Mouse (Mus musculus) intestine, embryonic 15.5 days (tissue): ENCODE data around the gene Rcn3. TPM values are rescaled to one million over a fixed set of nuclear protein-coding genes. Genes with fewer than 3 reads are reported as not detected.
"Not testable (repeated sequence)": the region's sequence is repeated elsewhere in the genome, so short reads cannot be mapped to it uniquely, and the experiment has no call there.

ENCODE experiments used
- ATAC-seq: fragments of 200-750 bp; cut with Nextera tagmentation; 2 replicates; pipeline ENCODE4 v1.8.0; 2017; ENCODE audit warnings: moderate TSS enrichment, moderate library complexity
- H3K27ac ChIP-seq: fragments of 300-500 bp; sonication (generic); 2 replicates; pipeline ENCODE4 v1.5.1; 2015; ENCODE audit warnings: mild to moderate bottlenecking, inconsistent platforms
- H3K27me3 ChIP-seq: fragments of 300-500 bp; sonication (generic); replicated peaks from 2 replicates; pipeline ENCODE4 v1.6.1; 2015; ENCODE audit warnings: inconsistent platforms
- H3K36me3 ChIP-seq: fragments of 300-500 bp; sonication (generic); 2 replicates; pipeline ENCODE4 v1.6.1; 2015; ENCODE audit warnings: inconsistent platforms
- H3K4me1 ChIP-seq: fragments of 300-500 bp; sonication (generic); replicated peaks from 2 replicates; pipeline ENCODE4 v1.6.1; 2015; ENCODE audit warnings: inconsistent platforms
- H3K4me2 ChIP-seq: fragments of 300-500 bp; sonication (generic); replicated peaks from 2 replicates; pipeline ENCODE4 v1.6.1; 2015; ENCODE audit warnings: mild to moderate bottlenecking, inconsistent platforms
- H3K4me3 ChIP-seq: fragments of 300-500 bp; sonication (generic); replicated peaks from 2 replicates; pipeline ENCODE4 v1.5.1; 2015; ENCODE audit warnings: inconsistent platforms
- H3K9ac ChIP-seq: fragments of 300-500 bp; sonication (generic); 2 replicates; pipeline ENCODE4 v1.6.1; 2015; ENCODE audit warnings: inconsistent platforms
- H3K9me3 ChIP-seq: fragments of 300-500 bp; sonication (generic); 2 replicates; pipeline ENCODE4 v1.6.1; 2016; ENCODE audit warnings: inconsistent platforms
- WGBS: fragments of 180-500 bp; shearing (Covaris S2); methylation state at CpG from one replicate; pipeline ENCODE4 v1.1.7; 2015; 5-methylcytosine and 5-hydroxymethylcytosine counted together
- polyA plus RNA-seq: library from polyadenylated mRNA; unstranded; fragments of >200 nt; fragmentation: Nextera tagmentation; extraction: Ambion mirVana; gene quantifications from 2 replicates; pipeline ENCODE4 v1.2.1, GENCODE M21; 2015

Rcn3 gene
- polyA plus RNA-seq, 1 experiment from 2014 or later, result 265 TPM

DNA sequence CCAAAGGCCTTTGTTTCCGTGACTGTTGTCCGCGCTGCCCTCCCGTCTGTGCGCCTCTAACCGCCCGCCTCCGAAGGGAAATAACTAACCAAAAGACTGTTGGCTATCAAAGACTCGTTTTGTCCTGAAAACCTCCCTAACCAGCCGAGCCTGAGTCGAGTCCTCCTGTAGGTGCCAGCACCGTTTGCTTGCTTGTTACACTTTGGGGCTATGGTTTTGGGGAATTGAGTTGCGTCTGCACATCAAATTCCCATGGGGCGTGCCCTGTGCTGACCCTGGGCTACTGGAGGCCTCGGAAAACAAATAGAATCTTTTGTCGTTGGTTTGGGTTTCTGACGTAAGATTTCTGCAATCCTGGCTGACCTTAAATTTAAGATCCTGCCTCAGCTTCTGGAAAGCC is 37.3 kb upstream of the Rcn3 start:
- Histone ChIP-seq H3K4me3 (peak overlapping the region; percentile 89), H3K27me3 (no peaks in the 10 kb centered on the region), H3K9me3 (no peaks in the 10 kb centered on the region), H3K9ac (peak overlapping the region; percentile 65), H3K27ac (peak overlapping the region; percentile 90), H3K4me1 (peaks cover 22% of the 10 kb centered on the region), H3K4me2 (peak overlapping the region; percentile 73), H3K36me3 (peaks cover 22% of the 10 kb centered on the region)
- ATAC-seq, result no peak; the same call in 1 of the 2 replicates
- 2% methylated on average over 17 of the region's 17 CpGs for WGBS

- H3K9me3 ChIP-seq, result no peaks in the 10 kb centered on the region
- peak within 1 kb of the TSS; percentile 73 for H3K4me2 ChIP-seq
- H3K4me3 ChIP-seq, result peak within 1 kb of the TSS; percentile 89
- peak within 1 kb of the TSS; percentile 90 for H3K27ac ChIP-seq
- peak; percentile 91 for ATAC-seq
- peaks cover 22% of the 10 kb centered on the region for H3K4me1 ChIP-seq
- H3K36me3 ChIP-seq, result peaks cover 22% of the 10 kb centered on the region
- under 1% methylated on average over 48 of the region's 48 CpGs for WGBS
- no peaks in the 10 kb centered on the region for H3K27me3 ChIP-seq
- H3K9ac ChIP-seq, result peak within 1 kb of the TSS; percentile 99
These were observed 36.7 kb upstream of the Rcn3 start, which contains the start of gene Rpl13a for GRCm38 (mm10) chr7:45128624-45129246. Rpl13a (minus strand) TSS chr7:45128761.

DNA sequence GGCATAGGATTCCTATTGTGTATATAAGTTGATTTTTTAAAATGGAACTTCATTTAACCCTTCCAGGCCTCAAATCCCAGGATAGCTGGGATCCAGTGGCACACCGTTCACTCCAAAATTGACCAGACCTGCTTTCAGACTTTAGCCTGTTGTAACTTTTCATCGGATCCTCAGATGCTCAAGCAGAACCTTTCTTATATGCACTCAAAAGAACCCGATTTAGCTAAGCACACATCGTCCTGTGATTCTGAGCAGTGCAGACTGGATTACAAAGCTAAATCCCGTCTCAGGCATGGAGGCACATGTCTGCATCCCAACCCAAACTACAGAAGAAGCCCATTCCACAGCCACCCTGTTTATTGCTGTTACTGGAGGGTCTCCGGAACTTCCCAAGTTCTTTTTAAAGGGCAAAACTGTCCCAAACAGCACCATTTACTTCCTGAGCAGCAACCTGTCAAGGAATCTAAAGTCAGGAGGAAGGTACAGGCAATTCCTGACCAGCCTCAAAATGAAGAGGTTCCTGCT is 35.7 kb upstream of the Rcn3 start:
- no peaks in the 10 kb centered on the region for H3K9me3 ChIP-seq
- ATAC-seq, result no peak
- H3K4me3 ChIP-seq, result peak overlapping the region; percentile 89
- H3K4me1 ChIP-seq, result peaks cover 27% of the 10 kb centered on the region
- H3K9ac ChIP-seq, result peak overlapping the region; percentile 99
- peak overlapping the region; percentile 87 for H3K27ac ChIP-seq
- H3K27me3 ChIP-seq, result no peaks in the 10 kb centered on the region
- 1% methylated on average over 6 of the region's 6 CpGs for WGBS
- peak overlapping the region; percentile 71 for H3K4me2 ChIP-seq
- H3K36me3 ChIP-seq, result peaks cover 22% of the 10 kb centered on the region

DNA sequence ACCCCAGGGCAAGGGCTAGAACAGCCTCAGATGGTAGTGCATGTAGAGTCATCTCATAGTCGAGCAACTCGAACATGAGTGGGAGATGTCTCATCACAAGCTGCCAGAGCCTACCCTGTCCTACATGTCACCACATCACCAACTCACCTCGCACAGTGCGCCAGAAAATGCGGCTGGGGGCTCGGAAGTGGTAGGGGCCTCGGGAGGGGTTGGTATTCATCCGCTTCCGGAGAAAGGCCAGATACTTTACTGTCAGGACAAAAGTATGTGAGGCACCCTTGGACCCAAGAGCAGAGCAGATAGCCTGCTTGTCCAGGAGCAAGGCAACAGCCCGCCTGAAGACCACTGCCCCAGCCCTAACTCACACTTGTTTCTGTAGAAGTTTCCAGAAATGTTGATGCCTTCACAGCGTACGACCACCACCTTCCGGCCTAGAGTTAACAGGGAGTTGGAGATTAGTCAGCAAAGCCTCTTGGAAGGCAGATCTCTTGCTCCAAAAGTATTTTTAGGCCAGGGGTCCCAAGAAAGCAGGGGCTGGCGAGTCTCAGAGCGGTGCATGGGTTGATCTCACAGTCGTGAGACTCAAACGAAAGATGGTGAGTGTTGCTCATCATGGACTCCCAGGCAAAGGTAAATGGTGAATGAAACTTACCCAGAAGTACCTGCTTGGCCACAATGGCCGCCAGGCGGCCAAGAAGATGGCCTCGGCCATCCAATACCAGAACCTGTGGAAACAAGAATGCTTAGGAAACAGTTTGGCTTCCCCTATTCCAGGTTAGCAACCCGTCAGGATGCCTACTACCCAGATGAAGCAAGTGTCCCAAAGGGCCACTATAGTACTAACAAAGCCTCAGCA is 35.1 kb upstream of the Rcn3 start:
- Histone ChIP-seq H3K27me3 (no peaks in the 10 kb centered on the region), H3K9me3 (no peaks in the 10 kb centered on the region), H3K27ac (peak overlapping the region; percentile 87), H3K9ac (peak overlapping the region; percentile 99), H3K4me3 (peak overlapping the region; percentile 89), H3K4me1 (peaks cover 32% of the 10 kb centered on the region), H3K4me2 (peak overlapping the region; percentile 71), H3K36me3 (peaks cover 26% of the 10 kb centered on the region)
- WGBS, result 37% methylated on average over 21 of the region's 21 CpGs
- ATAC-seq, result no peak

- Histone ChIP-seq H3K27ac (peak overlapping the region; percentile 87), H3K4me1 (peaks cover 40% of the 10 kb centered on the region), H3K36me3 (peaks cover 34% of the 10 kb centered on the region), H3K4me2 (peak overlapping the region; percentile 71), H3K27me3 (no peaks in the 10 kb centered on the region), H3K9ac (peak overlapping the region; percentile 99), H3K4me3 (peak overlapping the region; percentile 89), H3K9me3 (no peaks in the 10 kb centered on the region)
- ATAC-seq, result no peak
- WGBS, result 65% methylated on average over 17 of the region's 17 CpGs
These were observed 34.3 kb upstream of the Rcn3 start for GRCm38 (mm10) chr7:45126147-45126843.

GRCm38 (mm10) chr7:45125649-45126048 is 33.6 kb upstream of the Rcn3 start:
- peak overlapping the region; percentile 87 for H3K27ac ChIP-seq
- not testable (repeated sequence) for ATAC-seq, H3K27me3 ChIP-seq, H3K4me3 ChIP-seq, H3K9me3 ChIP-seq
- peak overlapping the region; percentile 99 for H3K9ac ChIP-seq
- peaks cover 43% of the 10 kb centered on the region for H3K4me1 ChIP-seq
- H3K4me2 ChIP-seq, result peak overlapping the region; percentile 71
- WGBS, result 60% methylated on average over 5 of the region's 5 CpGs
- H3K36me3 ChIP-seq, result peaks cover 40% of the 10 kb centered on the region

- peaks cover 44% of the 10 kb centered on the region for H3K4me1 ChIP-seq
- no peaks in the 10 kb centered on the region for H3K9me3 ChIP-seq
- no peak for ATAC-seq
- no peak overlapping the region for H3K9ac ChIP-seq
- peak overlapping the region; percentile 52 for H3K4me2 ChIP-seq
- WGBS, result 20% methylated on average over 7 of the region's 7 CpGs
- peak overlapping the region; percentile 90 for H3K27ac ChIP-seq
- no peak overlapping the region for H3K4me3 ChIP-seq
- H3K27me3 ChIP-seq, result no peaks in the 10 kb centered on the region
- H3K36me3 ChIP-seq, result peaks cover 44% of the 10 kb centered on the region
These were observed 33.2 kb upstream of the Rcn3 start for GRCm38 (mm10) chr7:45125144-45125600.

DNA sequence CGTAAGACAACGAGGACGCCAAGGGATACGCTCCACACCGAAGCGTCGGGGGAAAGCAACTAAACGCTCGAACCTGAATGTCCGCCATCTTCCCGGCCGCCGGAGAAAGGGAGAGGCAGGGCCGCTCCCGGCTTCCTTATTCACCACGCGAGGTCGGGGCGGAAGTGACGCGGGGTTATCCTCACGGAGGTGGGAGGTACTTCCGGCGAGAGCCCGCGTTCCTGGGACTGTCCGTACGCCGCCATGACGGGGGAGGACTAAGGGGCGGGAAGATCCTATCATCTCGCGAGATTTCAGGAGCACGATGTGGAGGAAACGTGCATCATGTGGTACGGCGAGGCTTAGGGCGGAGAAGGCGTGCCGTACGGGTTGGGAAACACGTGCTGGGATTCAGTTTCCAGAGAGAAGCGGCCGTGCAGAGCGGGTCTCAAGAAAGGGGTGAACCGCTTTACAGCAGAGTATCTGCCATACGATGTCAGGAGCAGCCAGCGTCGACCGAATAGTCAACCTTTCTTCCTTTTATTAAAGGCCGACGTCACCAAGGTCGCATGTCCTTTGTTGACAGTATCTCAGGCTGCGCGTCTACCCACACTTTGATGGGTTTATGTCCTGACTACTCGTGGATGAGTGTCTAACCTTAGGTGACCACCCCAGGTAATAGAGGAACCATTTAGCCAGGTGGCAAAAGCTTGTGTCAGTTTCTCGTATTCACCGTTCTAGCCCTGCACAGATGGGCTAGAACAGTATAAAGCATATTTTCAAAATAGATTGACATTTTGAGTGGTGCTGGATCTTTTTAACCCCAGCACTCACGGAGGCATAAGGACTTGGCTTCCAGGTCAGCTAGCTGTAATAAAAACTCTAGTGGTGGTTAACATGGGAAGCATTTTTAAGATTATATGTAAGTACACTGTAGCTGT is 32.5 kb upstream of the Rcn3 start, which contains the start of gene Rps11:
Gene Rps11 (minus strand): TSS at position 216 of the 920 bp plus-strand sequence.
- Histone ChIP-seq H3K4me2 (peak within 1 kb of the TSS; percentile 74), H3K4me1 (peaks cover 40% of the 10 kb centered on the region), H3K9ac (peak within 1 kb of the TSS; percentile 95), H3K27ac (peak within 1 kb of the TSS; percentile 90), H3K9me3 (no peaks in the 10 kb centered on the region), H3K36me3 (peaks cover 51% of the 10 kb centered on the region), H3K4me3 (peak within 1 kb of the TSS; percentile 86), H3K27me3 (no peaks in the 10 kb centered on the region)
- ATAC-seq, result peak; percentile 83
- WGBS, result under 1% methylated on average over 59 of the region's 59 CpGs

DNA sequence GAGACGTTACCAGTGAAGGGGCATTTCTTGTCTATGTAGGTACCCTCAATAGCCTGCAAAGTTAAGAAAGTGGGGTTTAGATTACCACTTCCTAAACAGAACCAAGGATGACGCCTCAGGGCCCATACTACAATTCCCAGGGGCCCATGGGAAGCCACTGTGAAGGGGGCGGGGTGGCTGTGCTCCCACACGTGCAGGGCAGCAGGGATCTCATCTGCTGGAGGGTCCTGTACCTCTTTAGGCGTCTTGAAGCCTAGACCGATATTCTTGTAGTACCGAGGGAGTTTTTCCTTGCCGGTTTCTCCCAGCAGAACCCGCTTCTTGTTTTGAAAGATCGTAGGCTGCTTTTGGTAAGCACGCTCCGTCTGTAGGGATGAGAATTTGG is 31.2 kb upstream of the Rcn3 start:
- Histone ChIP-seq H3K36me3 (peaks cover 53% of the 10 kb centered on the region), H3K9me3 (no peaks in the 10 kb centered on the region), H3K4me1 (peaks cover 40% of the 10 kb centered on the region), H3K27ac (peak overlapping the region; percentile 87), H3K27me3 (no peaks in the 10 kb centered on the region), H3K4me3 (peak overlapping the region; percentile 86), H3K9ac (peak overlapping the region; percentile 95), H3K4me2 (peak overlapping the region; percentile 74)
- WGBS, result 15% methylated on average over 12 of the region's 12 CpGs
- ATAC-seq, result no peak

DNA sequence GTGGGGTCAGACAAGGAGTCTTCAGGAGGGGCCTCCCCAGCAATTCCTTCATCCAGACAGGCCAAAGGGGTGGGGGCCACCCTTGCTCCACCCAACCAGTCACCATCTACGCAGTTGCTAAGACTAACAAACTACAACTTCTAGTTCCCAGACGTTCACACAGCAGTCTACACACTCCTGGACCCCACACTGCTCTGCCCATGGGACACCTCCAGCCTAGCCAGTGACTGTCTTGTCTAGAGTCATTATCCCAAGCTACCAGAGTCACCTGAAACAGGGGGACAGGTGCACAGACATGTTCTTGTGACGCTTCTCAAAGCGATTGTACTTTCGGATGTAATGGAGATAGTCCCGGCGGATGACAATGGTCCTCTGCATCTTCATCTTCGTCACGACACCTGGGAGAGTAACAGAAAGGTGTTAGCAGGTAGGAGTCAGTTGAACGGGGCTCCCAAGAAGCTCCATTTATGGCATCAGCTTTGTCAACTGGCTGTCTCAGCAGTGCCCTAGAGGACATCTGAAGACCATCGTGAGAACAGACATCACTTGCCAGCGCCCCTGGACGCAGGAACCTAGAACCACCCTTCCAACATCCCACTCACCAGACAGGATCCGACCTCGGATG is 30.7 kb upstream of the Rcn3 start:
- no peak for ATAC-seq
- H3K4me2 ChIP-seq, result peak overlapping the region; percentile 74
- peak overlapping the region; percentile 87; the same call in 1 of the 2 replicates for H3K27ac ChIP-seq
- no peaks in the 10 kb centered on the region for H3K27me3 ChIP-seq
- peak overlapping the region; percentile 86 for H3K4me3 ChIP-seq
- H3K36me3 ChIP-seq, result peaks cover 53% of the 10 kb centered on the region
- peaks cover 40% of the 10 kb centered on the region for H3K4me1 ChIP-seq
- peak overlapping the region; percentile 95 for H3K9ac ChIP-seq
- no peaks in the 10 kb centered on the region for H3K9me3 ChIP-seq
- 81% methylated on average over 15 of the region's 15 CpGs for WGBS

DNA sequence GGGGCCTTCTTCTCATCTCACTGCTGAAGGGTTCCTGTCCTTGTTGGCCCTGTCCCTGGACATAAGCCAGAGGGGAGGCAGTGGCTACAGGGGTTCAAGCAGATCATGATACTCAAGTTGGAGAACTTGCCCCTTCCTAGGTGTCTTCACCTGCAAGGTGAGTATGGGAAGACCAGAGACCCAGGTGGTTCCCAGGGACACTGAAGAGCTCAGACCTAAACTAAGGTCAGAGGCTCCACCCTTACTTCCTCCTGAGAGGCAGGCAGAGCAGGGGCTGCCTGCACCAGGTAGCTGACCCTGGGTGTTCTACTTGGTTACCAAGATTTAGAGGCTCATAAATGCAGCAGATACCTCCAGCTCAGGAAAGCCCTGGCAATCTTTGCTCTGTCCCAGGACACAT is 29.9 kb upstream of the Rcn3 start:
- Histone ChIP-seq H3K9ac (peak overlapping the region; percentile 31), H3K36me3 (peaks cover 50% of the 10 kb centered on the region), H3K27me3 (no peaks in the 10 kb centered on the region), H3K9me3 (no peaks in the 10 kb centered on the region), H3K4me3 (no peak overlapping the region), H3K27ac (peak overlapping the region; percentile 23; the same call in 1 of the 2 replicates), H3K4me1 (peaks cover 39% of the 10 kb centered on the region), H3K4me2 (peak overlapping the region; percentile 74)
- ATAC-seq, result no peak
